Mouse (Mus musculus): Measurements from ENCODE around the gene C77080.

C77080 gene

DNA sequence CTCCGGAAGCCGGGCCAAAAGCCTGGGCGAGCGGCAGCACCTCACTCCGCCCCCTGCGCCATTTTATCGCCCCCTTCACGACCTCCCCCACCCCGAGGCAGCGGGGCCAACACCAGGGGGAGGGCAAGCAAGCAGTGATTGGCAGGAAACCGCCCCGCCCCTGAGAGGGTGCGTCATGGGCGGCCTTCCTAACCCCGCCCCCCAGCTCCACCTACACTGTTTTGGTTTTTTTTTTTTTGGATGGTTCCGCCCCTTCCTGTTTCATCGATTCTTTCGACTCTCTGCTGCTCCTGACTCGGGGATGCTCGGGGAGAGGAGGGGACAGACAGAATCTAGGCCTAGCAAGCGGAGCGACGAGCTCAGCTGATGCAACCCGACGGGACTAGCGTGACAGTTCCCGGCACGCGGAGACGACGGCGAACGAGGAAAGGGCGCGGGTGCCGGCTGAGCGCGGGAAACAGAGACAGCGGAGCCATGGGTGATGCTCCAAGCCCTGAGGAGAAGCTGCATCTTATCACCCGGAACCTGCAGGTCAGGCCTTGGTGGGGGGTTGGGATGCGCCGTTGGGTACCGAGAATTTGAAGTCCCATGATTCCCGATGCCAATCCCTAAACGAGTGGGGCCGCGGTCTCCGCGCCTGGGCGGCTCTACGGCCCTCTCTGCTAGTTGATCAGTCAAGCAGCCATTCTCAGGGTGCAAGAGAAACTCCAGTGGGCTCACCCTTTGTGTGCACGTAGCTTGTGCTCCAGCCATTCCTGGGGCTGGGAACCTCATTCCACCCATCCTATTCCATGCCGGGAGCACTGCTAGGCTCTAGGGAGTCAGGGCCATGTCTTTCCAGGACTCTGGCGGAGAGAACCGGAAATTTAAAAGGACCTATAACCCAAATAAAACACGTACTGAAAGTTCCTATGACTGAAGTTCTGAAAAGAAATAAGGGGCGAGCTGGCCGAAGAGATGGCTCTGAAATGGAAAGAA, 71.4 kb downstream of the C77080 start, which contains the start of the genes S100pbp and Yars:
Gene S100pbp (minus strand): TSS at position 186 of the 978 bp plus-strand sequence.
Gene Yars (plus strand): TSS at position 219 of the 978 bp plus-strand sequence.
- in situ Hi-C loops (cut with MboI; ENCODE audit: low pct_unique_long_range_greater_than_20kb in 1 of 2, low sequenced_read_pairs in 2 of 2, unreplicated experiment in 1 of 2): no loop called here

DNA sequence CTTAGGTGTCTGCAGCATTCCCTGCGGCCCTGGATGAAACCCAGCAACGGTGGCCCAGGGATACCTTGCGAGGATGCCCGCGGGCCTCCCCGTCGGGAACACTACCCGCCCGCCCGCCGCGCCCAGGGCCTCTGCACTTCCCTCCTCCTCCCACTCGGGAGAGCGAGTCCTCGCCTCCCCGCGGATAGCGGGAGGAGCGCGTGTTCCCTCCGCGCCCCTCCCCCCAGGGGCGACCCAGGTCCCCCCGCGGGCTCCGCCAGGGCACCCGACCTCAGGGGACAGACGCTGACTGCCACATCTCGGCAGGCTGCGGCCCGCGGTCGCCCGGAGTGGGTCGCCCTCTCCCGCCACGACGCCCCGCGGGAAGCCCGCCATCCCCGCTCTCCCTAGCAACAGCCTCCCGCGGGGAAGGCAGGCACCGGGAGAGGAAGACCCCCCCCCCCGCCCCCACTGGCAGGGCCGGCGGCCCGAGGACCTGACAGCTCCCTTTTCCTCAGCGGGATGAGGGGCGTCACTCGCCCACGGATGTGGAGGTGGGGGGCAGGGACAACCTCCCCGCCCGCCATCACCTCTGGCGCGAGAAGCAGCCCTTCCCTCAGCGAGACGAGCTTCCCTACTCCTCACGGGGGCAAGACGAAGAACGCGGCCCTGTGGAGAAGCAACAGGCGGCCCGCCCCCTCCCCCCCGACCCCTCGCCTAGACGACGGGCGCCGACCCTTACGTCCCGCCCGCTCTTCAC, 72.2 kb downstream of the C77080 start:
- in situ Hi-C loops (cut with MboI; ENCODE audit: low pct_unique_long_range_greater_than_20kb in 1 of 2, low sequenced_read_pairs in 2 of 2, unreplicated experiment in 1 of 2): no loop called here

DNA sequence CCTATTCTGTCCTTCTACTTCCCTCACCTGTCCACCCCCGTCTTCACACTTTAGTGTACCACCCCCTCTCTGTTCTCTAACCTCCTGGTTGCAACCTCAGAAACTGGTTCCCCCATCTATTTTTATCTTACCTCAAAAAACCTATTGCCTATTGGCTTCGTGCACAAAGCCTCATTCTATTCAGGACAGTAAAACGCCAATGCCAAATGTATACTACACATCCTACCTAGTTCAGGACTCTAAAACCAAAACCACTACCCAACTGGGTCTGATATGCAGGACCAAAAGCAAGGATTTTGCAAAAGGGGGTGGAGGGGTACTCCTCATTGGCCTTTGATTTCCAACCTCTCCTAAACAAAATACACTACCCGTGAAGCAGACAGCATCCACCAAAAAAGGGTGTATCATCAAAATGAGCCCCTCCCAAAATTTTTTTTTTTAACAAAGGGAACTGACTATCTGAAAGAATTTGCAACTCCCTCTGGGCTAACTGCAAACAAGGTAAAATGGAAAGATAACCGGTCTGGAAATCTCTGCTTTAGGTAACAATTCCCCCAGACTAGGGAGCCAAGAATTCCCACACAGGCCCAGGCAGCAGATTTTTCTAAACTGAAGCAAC, 73.1 kb downstream of the C77080 start:
- in situ Hi-C loops (cut with MboI; ENCODE audit: low pct_unique_long_range_greater_than_20kb in 1 of 2, low sequenced_read_pairs in 2 of 2, unreplicated experiment in 1 of 2): no loop called here

DNA sequence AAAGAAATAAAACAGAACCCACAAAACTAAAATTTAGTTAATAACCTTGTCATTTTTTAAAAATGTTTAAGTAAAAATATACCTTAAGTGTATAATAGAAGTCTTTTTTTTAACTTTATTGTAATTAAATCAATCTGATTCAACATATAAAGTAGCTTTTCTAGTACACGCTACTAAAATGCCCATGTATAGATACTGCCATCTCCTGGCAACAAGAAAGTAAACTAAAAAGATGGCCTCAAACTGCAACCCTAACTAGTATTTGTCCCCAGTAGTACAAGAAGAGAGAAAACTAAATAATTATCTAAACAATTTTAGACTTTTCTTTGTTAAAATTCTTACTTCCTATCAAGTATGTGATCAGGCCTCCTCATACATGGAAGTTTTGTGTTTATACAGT, 81.6 kb downstream of the C77080 start:
- in situ Hi-C loops (cut with MboI; ENCODE audit: low pct_unique_long_range_greater_than_20kb in 1 of 2, low sequenced_read_pairs in 2 of 2, unreplicated experiment in 1 of 2): no loop called here

DNA sequence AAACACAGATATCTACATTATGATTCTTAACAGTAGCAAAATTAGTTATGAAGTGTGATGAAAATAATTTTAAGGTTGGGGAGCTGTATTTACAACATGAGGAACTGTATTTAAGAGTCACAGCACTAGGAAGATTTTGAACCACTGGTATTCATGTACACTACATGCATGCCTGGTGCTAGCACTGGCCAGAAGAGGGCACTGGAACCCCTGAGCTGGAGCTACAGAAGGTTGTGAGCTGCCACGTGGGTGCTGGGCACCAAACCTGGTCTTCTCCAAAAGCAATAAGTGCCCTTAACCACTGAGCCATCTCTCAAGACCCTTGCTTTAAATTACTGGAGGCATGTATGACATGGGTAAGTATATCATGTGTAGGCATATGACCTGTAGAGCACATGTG, 88.7 kb downstream of the C77080 start:
- in situ Hi-C loops (cut with MboI; ENCODE audit: low pct_unique_long_range_greater_than_20kb in 1 of 2, low sequenced_read_pairs in 2 of 2, unreplicated experiment in 1 of 2): no loop called here

All from mouse embryonic stem cell (cell line).